Mouse (Mus musculus): ENCODE data around the gene Gabpb2.
"Not testable (repeated sequence)": the region's sequence is repeated elsewhere in the genome, so short reads cannot be mapped to it uniquely, and the experiment has no call there.

GRCm38 (mm10) chr3:95134133-95134532, 83.6 kb downstream of the Gabpb2 start:
- TF ChIP-seq CTCF (IDR thresholded peaks at IDR 0.05; ENCODE audit: borderline replicate concordance, extremely low read depth, insufficient read depth, insufficient read length); POLR2A (IDR thresholded peaks at IDR 0.05; ENCODE audit: borderline replicate concordance, extremely low read depth, insufficient read depth, insufficient read length, poor library complexity, severe bottlenecking): not testable (repeated sequence)

Measured in brain, embryonic 14.5 days (tissue).